Mouse (Mus musculus): ENCODE measurements around the gene Trabd2b. TPM values are rescaled to one million over a fixed set of nuclear protein-coding genes. Genes with fewer than 3 reads are reported as not detected.

The Trabd2b gene
- total and polyA plus RNA-seq, 3 experiments: not detected

DNA sequence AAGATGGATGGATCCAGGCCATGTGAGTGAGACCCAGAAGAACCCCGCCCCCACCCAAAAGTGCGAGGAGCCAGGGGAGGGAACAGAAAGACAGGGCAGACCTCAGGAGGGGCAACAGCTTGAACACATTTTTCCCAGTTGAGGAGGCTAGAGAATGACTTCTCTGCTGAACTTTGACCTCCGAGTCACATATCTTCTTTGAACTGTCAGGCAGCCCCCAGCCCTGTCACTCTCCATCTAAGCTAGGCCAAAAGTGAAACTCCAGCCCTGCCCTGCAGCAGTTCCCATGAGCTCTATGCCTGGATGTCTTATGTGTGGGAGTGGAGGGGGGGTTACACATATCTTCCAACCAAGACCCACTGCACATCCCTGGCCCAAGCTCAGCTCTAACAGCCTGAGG, 244.5 kb downstream of the Trabd2b start:
- TF ChIP-seq SMC3 (IDR thresholded peaks at IDR 0.05; ENCODE audit: low read depth, low read length) (no peak), RCOR1 (IDR thresholded peaks at IDR 0.05; ENCODE audit: low read depth, low read length) (no peak), MAX (IDR thresholded peaks at IDR 0.05; ENCODE audit: low read length) (no peak), ELF1 (IDR thresholded peaks at IDR 0.05; ENCODE audit: low read depth, low read length) (no peak), BHLHE40 (IDR thresholded peaks at IDR 0.05; ENCODE audit: borderline replicate concordance, low read depth, low read length) (no peak), JUND (IDR thresholded peaks at IDR 0.05; ENCODE audit: low read depth, low read length) (no peak), CHD1 (IDR thresholded peaks at IDR 0.05; ENCODE audit: low read depth, low read length) (no peak), MAFK (IDR thresholded peaks at IDR 0.05; ENCODE audit: borderline replicate concordance, low read depth, low read length) (no peak), POLR2AphosphoS2 (IDR thresholded peaks at IDR 0.05; ENCODE audit: low read length) (no peak), TAL1 (IDR thresholded peaks at IDR 0.05; ENCODE audit: low read length) (no peak), CTCF (IDR thresholded peaks at IDR 0.05 in 2 of 3, conservative IDR thresholded peaks at IDR 0.05 in 1 of 3; ENCODE audit: control insufficient read depth in 1 of 3, insufficient read depth in 1 of 3, low read depth in 2 of 3, low read length in 3 of 3, poor library complexity in 1 of 3, severe bottlenecking in 1 of 3) (no peak), USF1 (IDR thresholded peaks at IDR 0.05; ENCODE audit: low read depth, low read length) (no peak), POLR2AphosphoS5 (IDR thresholded peaks at IDR 0.05; ENCODE audit: borderline replicate concordance, low read depth, low read length) (no peak)
- Histone ChIP-seq H3K36me3 (ENCODE audit: control insufficient read depth in 1 of 2, insufficient read depth in 2 of 2, low read length in 2 of 2) (peaks cover 0 to 16% of the 10 kb centered on the region in 2 experiments; a peak in 2 of 4 replicates), H3K79me2 (ENCODE audit: control insufficient read depth, insufficient read depth, low read length, poor library complexity) (no peaks in the 10 kb centered on the region), H3K4me1 (ENCODE audit: control insufficient read depth in 1 of 2, insufficient read depth in 2 of 2, low read length in 2 of 2) (peaks cover 7 to 22% of the 10 kb centered on the region in 2 experiments), H3K27ac (ENCODE audit: control insufficient read depth, low read depth, low read length) (no peak overlapping the region), H3K9me3 (replicated peaks; ENCODE audit: insufficient read depth, low read length) (no peaks in the 10 kb centered on the region), H3K9ac (ENCODE audit: control insufficient read depth, low read depth, low read length, poor library complexity, severe bottlenecking) (no peak overlapping the region), H3K27me3 (ENCODE audit: control insufficient read depth in 1 of 2, insufficient read depth in 2 of 2, low read length in 2 of 2) (no peaks in the 10 kb centered on the region), H3K4me3 (ENCODE audit: control insufficient read depth in 1 of 2, insufficient read depth in 1 of 2, low read depth in 2 of 2, low read length in 2 of 2) (no peak overlapping the region)
- DNase-seq (ENCODE audit: low read depth, low spot score): no peak

DNA sequence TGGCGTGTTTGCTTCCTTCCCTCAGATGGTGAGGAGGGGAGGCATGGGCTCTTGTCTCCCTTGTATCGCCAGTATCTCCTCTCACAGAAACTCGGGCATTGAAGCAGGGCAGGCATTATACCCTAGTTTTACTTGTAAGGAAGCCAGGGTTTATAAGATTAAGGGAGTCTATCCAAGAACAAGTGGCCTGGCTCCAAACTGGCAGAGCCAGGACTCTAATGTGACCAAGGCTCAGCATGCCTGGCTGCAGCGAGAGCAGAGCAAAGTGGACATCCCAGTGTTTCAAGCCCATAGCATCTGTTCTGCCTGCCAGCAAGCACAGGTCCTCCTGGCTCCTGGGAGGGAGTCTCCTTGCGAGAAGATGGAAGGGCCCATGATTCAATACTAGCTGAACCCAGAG, 245.1 kb downstream of the Trabd2b start:
- Histone ChIP-seq H3K36me3 (ENCODE audit: control insufficient read depth in 1 of 2, insufficient read depth in 2 of 2, low read length in 2 of 2) (peaks cover 0 to 16% of the 10 kb centered on the region in 2 experiments; a peak in 2 of 4 replicates), H3K4me3 (ENCODE audit: control insufficient read depth in 1 of 2, insufficient read depth in 1 of 2, low read depth in 2 of 2, low read length in 2 of 2) (no peak overlapping the region), H3K27ac (ENCODE audit: control insufficient read depth, low read depth, low read length) (peak overlapping the region; percentile 65), H3K79me2 (ENCODE audit: control insufficient read depth, insufficient read depth, low read length, poor library complexity) (no peaks in the 10 kb centered on the region), H3K27me3 (ENCODE audit: control insufficient read depth in 1 of 2, insufficient read depth in 2 of 2, low read length in 2 of 2) (no peaks in the 10 kb centered on the region), H3K9me3 (replicated peaks; ENCODE audit: insufficient read depth, low read length) (no peaks in the 10 kb centered on the region), H3K4me1 (ENCODE audit: control insufficient read depth in 1 of 2, insufficient read depth in 2 of 2, low read length in 2 of 2) (peaks cover 7 to 22% of the 10 kb centered on the region in 2 experiments), H3K9ac (ENCODE audit: control insufficient read depth, low read depth, low read length, poor library complexity, severe bottlenecking) (no peak overlapping the region)
- TF ChIP-seq RCOR1 (IDR thresholded peaks at IDR 0.05; ENCODE audit: low read depth, low read length): no peak
- no peak for TF ChIP-seq MEF2A (IDR thresholded peaks at IDR 0.05; ENCODE audit: extremely low read depth, insufficient replicate concordance, low read depth, low read length, poor library complexity, severe bottlenecking)
- no peak for TF ChIP-seq TCF12 (IDR thresholded peaks at IDR 0.05; ENCODE audit: low read depth, low read length)
- no peak for TF ChIP-seq UBTF (IDR thresholded peaks at IDR 0.05; ENCODE audit: borderline replicate concordance, insufficient read depth, low read depth, low read length)
- no peak for TF ChIP-seq CHD1 (IDR thresholded peaks at IDR 0.05; ENCODE audit: low read depth, low read length)
- no peak for TF ChIP-seq ZC3H11A (IDR thresholded peaks at IDR 0.05; ENCODE audit: low read depth, low read length)
- no peak for TF ChIP-seq ZKSCAN1 (IDR thresholded peaks at IDR 0.05; ENCODE audit: low read depth, low read length)
- TF ChIP-seq NRF1 (IDR thresholded peaks at IDR 0.05; ENCODE audit: insufficient read depth, low read depth, low read length, poor library complexity, severe bottlenecking): no peak
- TF ChIP-seq MAX (IDR thresholded peaks at IDR 0.05; ENCODE audit: low read length): no peak
- no peak for TF ChIP-seq MXI1 (IDR thresholded peaks at IDR 0.05; ENCODE audit: low read depth, low read length)
- TF ChIP-seq KAT2A (conservative IDR thresholded peaks at IDR 0.05; ENCODE audit: low read depth, low read length): no peak
- no peak for DNase-seq (ENCODE audit: low read depth, low spot score)
